Comparison of ENCODE assay signal across 16 mouse cellular contexts in genomic region chr14:78687716-78688115, GRCm38 (mm10).
DNase-seq lines count a peak whose midpoint lies in the region.
"Had no signal": no experiment of that assay in that cellular context is flagged by ENCODE, and none has a peak within 500 bp of the region (broad histone marks: within the 10 kb centered on the region; RNA-seq: fewer than 3 reads in every experiment).

No protein-coding gene starts in this region.

- DNase-seq in heart, adult 11 months: peak; percentile 68
- no peak for DNase-seq in heart, adult 9 months (ENCODE audit: low spot score in 2 of 2)
- DNase-seq in CD4-positive helper T cell, adult 2 months (ENCODE audit: low read depth, low spot score): peak; percentile 80
- DNase-seq in T-cell, adult 2 months (ENCODE audit: low spot score): peak; percentile 78
- DNase-seq in lung, postnatal 25 days (ENCODE audit: low spot score): peak; percentile 65
- no peak for DNase-seq in thymus, postnatal 14 days
- DNase-seq in retina, embryonic 14.5 days (ENCODE audit: low spot score): no peak
- DNase-seq: adrenal gland, postnatal 10 days; cerebellum, adult 9-11 months; gastrocnemius, postnatal 25 days; heart, postnatal 14 days; kidney, adult 11 months; kidney, postnatal 10 days; layer of hippocampus, adult 9-11 months; right cerebral cortex, postnatal 4 days; thymus, adult 2 months had no signal

Comparison
In these comparisons a context has a peak if more than half of its experiments do, and no peak if none do; other contexts are left out.
1. DNase-seq: peak in heart, adult 11 months (single experiment), CD4-positive helper T cell, adult 2 months (single experiment), T-cell, adult 2 months (single experiment) and lung, postnatal 25 days (single experiment); none in heart, adult 9 months (0 of 2), thymus, postnatal 14 days (single experiment) and retina, embryonic 14.5 days (single experiment).